Mouse (Mus musculus): Measurements from ENCODE around the gene A4galt. TPM values are rescaled to one million over a fixed set of nuclear protein-coding genes. Genes with fewer than 3 reads are reported as not detected.
"Not testable (repeated sequence)": the region's sequence is repeated elsewhere in the genome, so short reads cannot be mapped to it uniquely, and the experiment has no call there.

Gene A4galt
- polyA plus RNA-seq, 1 experiment from 2014 or later: not detected

DNA sequence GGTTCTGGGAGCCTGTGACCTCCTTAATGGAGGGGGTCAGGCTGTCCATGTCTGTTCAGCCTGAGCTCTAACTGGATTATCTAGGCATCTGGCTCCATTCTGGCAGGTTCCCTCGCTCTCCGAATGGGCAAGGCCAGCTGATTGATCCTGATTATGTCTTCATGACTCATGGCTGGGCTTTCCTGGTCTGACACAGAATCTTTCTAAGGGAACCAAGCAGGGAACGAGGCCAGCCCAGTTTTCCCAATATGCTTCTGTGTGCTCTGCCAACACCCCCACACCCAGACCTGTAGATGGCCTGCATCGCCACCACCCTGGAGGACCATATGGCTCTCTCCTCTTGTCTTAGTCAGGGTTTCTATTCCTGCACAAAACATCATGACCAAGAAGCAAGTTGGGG lies 25.9 kb upstream of the A4galt start:
- no peak for DNase-seq (ENCODE audit: low spot score)
- H3K4me2 ChIP-seq (ENCODE audit: low read depth, severe bottlenecking): no peak overlapping the region
- no peak for ATAC-seq (ENCODE audit: insufficient number of reproducible peaks, low FRiP score, low TSS enrichment, low read depth)
- H3K9ac ChIP-seq (ENCODE audit: low read length): no peak overlapping the region
- H3K27me3 ChIP-seq (ENCODE audit: control insufficient read depth, insufficient read depth, low read length): no peaks in the 10 kb centered on the region
- H3K27ac ChIP-seq (replicated peaks; ENCODE audit: low read depth, low read length): no peak overlapping the region
- H3K36me3 ChIP-seq (ENCODE audit: control insufficient read depth, insufficient read depth, low read length): no peaks in the 10 kb centered on the region
- no peak overlapping the region for H3K4me3 ChIP-seq (ENCODE audit: low read depth, low read length)
- no peaks in the 10 kb centered on the region for H3K9me3 ChIP-seq (ENCODE audit: control insufficient read depth, low read length)
- WGBS: 88% methylated on average over 4 of the region's 4 CpGs
- no peaks in the 10 kb centered on the region for H3K4me1 ChIP-seq (ENCODE audit: control insufficient read depth, insufficient read depth, low read length)

DNA sequence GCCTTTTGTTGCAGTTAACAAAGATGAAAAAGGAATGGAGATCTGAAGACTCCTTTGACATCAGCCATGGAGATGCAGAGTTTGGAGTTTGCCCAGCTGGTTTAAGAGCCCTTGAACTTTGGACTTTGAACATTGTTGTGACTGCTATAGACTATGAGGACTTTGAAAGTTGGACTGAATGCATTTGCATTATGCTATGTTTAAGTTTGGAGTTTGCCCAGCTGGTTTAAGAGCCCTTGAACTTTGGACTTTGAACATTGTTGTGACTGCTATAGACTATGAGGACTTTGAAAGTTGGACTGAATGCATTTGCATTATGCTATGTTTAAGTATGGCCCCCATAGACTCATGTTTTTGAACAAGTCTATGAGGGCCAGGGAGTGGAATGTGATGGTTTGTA lies 22.7 kb upstream of the A4galt start:
- H3K27ac ChIP-seq (replicated peaks; ENCODE audit: low read depth, low read length); DNase-seq (ENCODE audit: low spot score); H3K27me3 ChIP-seq (ENCODE audit: control insufficient read depth, insufficient read depth, low read length); H3K4me1 ChIP-seq (ENCODE audit: control insufficient read depth, insufficient read depth, low read length); ATAC-seq (ENCODE audit: insufficient number of reproducible peaks, low FRiP score, low TSS enrichment, low read depth); H3K9ac ChIP-seq (ENCODE audit: low read length); H3K36me3 ChIP-seq (ENCODE audit: control insufficient read depth, insufficient read depth, low read length); H3K9me3 ChIP-seq (ENCODE audit: control insufficient read depth, low read length); H3K4me3 ChIP-seq (ENCODE audit: low read depth, low read length); H3K4me2 ChIP-seq (ENCODE audit: low read depth, severe bottlenecking): not testable (repeated sequence)

DNA sequence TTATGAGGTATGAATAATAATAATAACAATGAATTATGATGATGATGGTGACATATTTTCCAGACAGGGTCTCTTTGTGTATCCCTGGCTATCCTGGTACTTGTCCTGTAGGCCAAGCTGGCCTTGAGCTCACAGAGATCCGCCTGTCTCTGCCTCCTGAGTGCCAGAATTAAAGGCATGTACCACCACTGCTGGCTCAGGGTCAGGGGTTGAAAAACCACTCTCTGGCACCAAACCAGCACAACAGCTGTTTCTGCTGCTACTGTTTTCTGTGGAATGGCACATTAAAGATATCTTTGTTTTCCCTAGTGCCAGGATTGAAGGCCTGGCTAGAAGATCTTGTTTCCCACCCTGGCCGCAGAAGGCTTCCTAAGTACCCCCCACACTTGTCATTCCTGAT lies 21.4 kb upstream of the A4galt start:
- no peaks in the 10 kb centered on the region for H3K36me3 ChIP-seq (ENCODE audit: control insufficient read depth, insufficient read depth, low read length)
- no peaks in the 10 kb centered on the region for H3K4me1 ChIP-seq (ENCODE audit: control insufficient read depth, insufficient read depth, low read length)
- H3K27me3 ChIP-seq (ENCODE audit: control insufficient read depth, insufficient read depth, low read length): no peaks in the 10 kb centered on the region
- no peak overlapping the region for H3K4me3 ChIP-seq (ENCODE audit: low read depth, low read length)
- no peak overlapping the region for H3K4me2 ChIP-seq (ENCODE audit: low read depth, severe bottlenecking)
- DNase-seq (ENCODE audit: low spot score): no peak
- H3K9ac ChIP-seq (ENCODE audit: low read length): no peak overlapping the region
- WGBS: 98% methylated on average over 2 of the region's 2 CpGs
- no peak for ATAC-seq (ENCODE audit: insufficient number of reproducible peaks, low FRiP score, low TSS enrichment, low read depth)
- no peak overlapping the region for H3K27ac ChIP-seq (replicated peaks; ENCODE audit: low read depth, low read length)
- H3K9me3 ChIP-seq (ENCODE audit: control insufficient read depth, low read length): no peaks in the 10 kb centered on the region

DNA sequence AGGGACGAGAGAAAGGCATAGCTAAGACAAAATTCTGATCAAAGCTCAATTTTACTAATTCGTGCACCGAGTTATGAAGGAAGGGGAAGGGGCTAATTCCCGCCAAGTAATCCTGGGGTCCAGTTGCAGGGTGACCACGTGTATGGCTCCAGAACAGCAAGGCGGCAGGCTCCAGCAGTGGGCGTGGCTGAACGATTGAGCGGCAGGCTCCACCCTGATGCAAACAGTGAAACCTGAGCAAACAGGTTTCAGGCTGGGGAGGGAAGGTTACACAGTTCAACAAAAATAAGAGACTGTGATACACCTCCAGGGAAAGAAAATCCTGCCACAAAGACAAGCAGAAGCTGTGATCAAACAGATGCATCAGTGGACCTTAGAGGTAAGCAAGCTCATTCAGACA lies 19.6 kb upstream of the A4galt start:
- not testable (repeated sequence) for H3K27me3 ChIP-seq (ENCODE audit: control insufficient read depth, insufficient read depth, low read length); H3K4me3 ChIP-seq (ENCODE audit: low read depth, low read length); H3K27ac ChIP-seq (replicated peaks; ENCODE audit: low read depth, low read length); H3K4me2 ChIP-seq (ENCODE audit: low read depth, severe bottlenecking); ATAC-seq (ENCODE audit: insufficient number of reproducible peaks, low FRiP score, low TSS enrichment, low read depth); H3K9ac ChIP-seq (ENCODE audit: low read length); H3K4me1 ChIP-seq (ENCODE audit: control insufficient read depth, insufficient read depth, low read length); H3K9me3 ChIP-seq (ENCODE audit: control insufficient read depth, low read length); DNase-seq (ENCODE audit: low spot score); H3K36me3 ChIP-seq (ENCODE audit: control insufficient read depth, insufficient read depth, low read length)
- 25% methylated on average over 9 of the region's 9 CpGs for WGBS

DNA sequence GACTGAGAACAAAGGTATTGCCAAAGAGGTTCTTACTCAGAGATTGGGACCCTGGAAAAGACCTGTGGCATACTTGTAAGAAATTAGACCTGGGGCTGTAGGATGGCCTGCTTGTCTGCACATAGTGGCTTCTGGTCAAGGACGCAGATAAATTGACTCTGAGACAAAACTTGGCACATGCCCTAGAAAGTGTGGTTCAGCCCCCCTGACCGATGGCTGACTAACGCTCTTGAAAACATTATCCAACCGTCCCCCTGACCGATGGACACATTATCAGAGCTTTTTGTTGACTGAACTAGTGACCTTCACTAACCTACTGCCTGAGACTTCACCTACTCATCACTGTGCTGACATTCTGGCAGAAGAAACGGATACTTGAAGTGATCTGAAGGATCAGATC lies 18.4 kb upstream of the A4galt start:
- 90% methylated on average over 6 of the region's 6 CpGs for WGBS
- not testable (repeated sequence) for DNase-seq (ENCODE audit: low spot score); H3K27me3 ChIP-seq (ENCODE audit: control insufficient read depth, insufficient read depth, low read length); H3K9me3 ChIP-seq (ENCODE audit: control insufficient read depth, low read length); H3K4me2 ChIP-seq (ENCODE audit: low read depth, severe bottlenecking); H3K36me3 ChIP-seq (ENCODE audit: control insufficient read depth, insufficient read depth, low read length); H3K4me3 ChIP-seq (ENCODE audit: low read depth, low read length); H3K27ac ChIP-seq (replicated peaks; ENCODE audit: low read depth, low read length); H3K4me1 ChIP-seq (ENCODE audit: control insufficient read depth, insufficient read depth, low read length); ATAC-seq (ENCODE audit: insufficient number of reproducible peaks, low FRiP score, low TSS enrichment, low read depth); H3K9ac ChIP-seq (ENCODE audit: low read length)

DNA sequence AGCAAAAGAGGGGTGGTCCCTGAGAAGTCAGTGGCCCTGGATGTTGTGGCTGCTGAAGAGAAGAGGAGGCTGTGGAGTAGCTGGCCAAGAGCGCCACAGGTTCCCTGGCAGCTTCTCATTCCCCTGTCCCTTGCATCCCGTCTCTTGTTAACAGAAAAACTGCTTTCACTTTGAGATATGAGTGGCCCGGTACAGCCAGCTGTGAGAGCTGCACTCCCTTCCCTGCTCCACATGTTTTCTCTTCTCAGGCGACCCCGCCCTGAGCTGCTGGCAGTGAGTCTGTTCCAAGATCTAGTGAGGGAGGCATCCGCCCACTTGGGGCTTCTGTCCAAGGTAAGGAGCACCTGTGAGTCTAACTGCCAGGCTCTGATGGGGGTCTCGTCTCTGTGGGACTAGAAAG lies 16.9 kb upstream of the A4galt start:
- not testable (repeated sequence) for H3K9me3 ChIP-seq (ENCODE audit: control insufficient read depth, low read length); H3K9ac ChIP-seq (ENCODE audit: low read length); H3K36me3 ChIP-seq (ENCODE audit: control insufficient read depth, insufficient read depth, low read length); H3K4me3 ChIP-seq (ENCODE audit: low read depth, low read length); H3K4me2 ChIP-seq (ENCODE audit: low read depth, severe bottlenecking); H3K27me3 ChIP-seq (ENCODE audit: control insufficient read depth, insufficient read depth, low read length); ATAC-seq (ENCODE audit: insufficient number of reproducible peaks, low FRiP score, low TSS enrichment, low read depth); H3K27ac ChIP-seq (replicated peaks; ENCODE audit: low read depth, low read length); DNase-seq (ENCODE audit: low spot score); H3K4me1 ChIP-seq (ENCODE audit: control insufficient read depth, insufficient read depth, low read length)
- WGBS: 68% methylated on average over 7 of the region's 7 CpGs

DNA sequence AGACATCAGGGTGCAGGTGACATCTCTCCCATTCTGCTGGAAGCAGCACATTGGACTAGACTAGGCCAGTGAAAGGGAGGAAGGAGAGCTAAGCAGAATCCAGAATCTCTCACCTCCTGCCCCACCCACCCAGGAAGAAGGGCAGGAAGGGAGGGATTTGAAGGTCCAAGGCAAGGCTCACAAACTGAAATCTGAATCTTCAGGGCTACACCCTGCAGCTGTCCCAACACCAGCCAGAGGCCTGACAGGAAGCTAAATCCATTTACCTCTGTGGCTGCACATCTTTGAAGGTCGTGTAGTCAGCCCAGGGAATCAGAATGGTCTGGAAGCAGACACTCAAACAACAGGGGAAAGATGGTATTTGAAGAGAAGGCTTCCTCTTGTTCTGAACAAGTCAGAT lies 13.7 kb upstream of the A4galt start:
- ATAC-seq (ENCODE audit: insufficient number of reproducible peaks, low FRiP score, low TSS enrichment, low read depth) (no peak), DNase-seq (ENCODE audit: low spot score) (no peak)
- no peak overlapping the region for H3K27ac ChIP-seq (replicated peaks; ENCODE audit: low read depth, low read length)
- H3K4me3 ChIP-seq (ENCODE audit: low read depth, low read length): no peak overlapping the region
- H3K9me3 ChIP-seq (ENCODE audit: control insufficient read depth, low read length): no peaks in the 10 kb centered on the region
- H3K4me1 ChIP-seq (ENCODE audit: control insufficient read depth, insufficient read depth, low read length): no peaks in the 10 kb centered on the region
- no peak overlapping the region for H3K9ac ChIP-seq (ENCODE audit: low read length)
- WGBS: 23% methylated on average over 1 of the region's 1 CpGs
- no peaks in the 10 kb centered on the region for H3K27me3 ChIP-seq (ENCODE audit: control insufficient read depth, insufficient read depth, low read length)
- no peak overlapping the region for H3K4me2 ChIP-seq (ENCODE audit: low read depth, severe bottlenecking)
- no peaks in the 10 kb centered on the region for H3K36me3 ChIP-seq (ENCODE audit: control insufficient read depth, insufficient read depth, low read length)

DNA sequence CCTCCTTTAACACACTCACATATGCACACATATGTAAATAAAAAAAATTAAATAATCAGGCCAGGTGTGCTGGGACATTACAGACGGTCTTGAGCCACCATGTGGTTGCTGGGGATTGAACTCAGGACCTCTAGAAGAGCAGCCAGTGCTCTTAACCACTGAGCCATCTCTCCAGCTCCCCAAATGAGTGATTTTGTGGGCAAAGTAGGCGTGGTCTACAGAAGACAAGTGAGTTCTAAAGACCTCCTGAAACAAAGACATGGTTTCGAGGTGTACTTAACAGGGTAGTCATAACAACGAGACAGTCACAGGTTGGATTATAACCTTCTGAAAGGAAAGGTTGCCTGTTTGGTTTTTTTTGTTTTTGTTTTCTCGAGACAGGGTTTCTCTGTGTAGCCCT lies 11.8 kb upstream of the A4galt start:
- H3K27me3 ChIP-seq (ENCODE audit: control insufficient read depth, insufficient read depth, low read length): no peaks in the 10 kb centered on the region
- H3K4me3 ChIP-seq (ENCODE audit: low read depth, low read length): no peak overlapping the region
- ATAC-seq (ENCODE audit: insufficient number of reproducible peaks, low FRiP score, low TSS enrichment, low read depth): no peak
- DNase-seq (ENCODE audit: low spot score): no peak
- no peak overlapping the region for H3K9ac ChIP-seq (ENCODE audit: low read length)
- WGBS: 83% methylated on average over 5 of the region's 5 CpGs
- no peaks in the 10 kb centered on the region for H3K9me3 ChIP-seq (ENCODE audit: control insufficient read depth, low read length)
- no peaks in the 10 kb centered on the region for H3K36me3 ChIP-seq (ENCODE audit: control insufficient read depth, insufficient read depth, low read length)
- no peak overlapping the region for H3K4me2 ChIP-seq (ENCODE audit: low read depth, severe bottlenecking)
- no peaks in the 10 kb centered on the region for H3K4me1 ChIP-seq (ENCODE audit: control insufficient read depth, insufficient read depth, low read length)
- no peak overlapping the region for H3K27ac ChIP-seq (replicated peaks; ENCODE audit: low read depth, low read length)

DNA sequence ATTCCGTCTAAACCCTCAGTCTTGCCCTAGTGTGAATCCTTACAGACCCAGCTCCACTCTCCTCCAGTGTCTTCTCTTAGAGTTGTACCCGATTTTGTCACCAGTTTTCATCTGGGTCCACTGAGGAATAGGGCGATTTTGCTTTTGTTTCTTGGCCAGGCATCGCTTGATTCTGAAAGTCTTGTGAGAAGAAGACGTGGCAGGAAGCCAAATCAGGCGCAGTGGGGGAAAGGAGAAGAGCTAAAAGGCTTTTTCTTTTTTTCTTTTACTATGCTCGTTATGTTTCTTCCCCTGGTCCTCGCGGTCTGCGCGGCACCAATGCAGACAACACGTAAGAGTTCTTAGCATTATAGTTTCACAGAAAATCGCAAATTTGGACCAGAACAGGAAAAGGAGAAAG lies 6.3 kb upstream of the A4galt start:
- DNase-seq (ENCODE audit: low spot score): no peak
- Histone ChIP-seq H3K4me1 (ENCODE audit: control insufficient read depth, insufficient read depth, low read length) (no peaks in the 10 kb centered on the region; the same call in 1 of the 2 replicates), H3K36me3 (ENCODE audit: control insufficient read depth, insufficient read depth, low read length) (no peaks in the 10 kb centered on the region), H3K9me3 (ENCODE audit: control insufficient read depth, low read length) (peaks cover 2% of the 10 kb centered on the region; the same call in 1 of the 2 replicates), H3K27me3 (ENCODE audit: control insufficient read depth, insufficient read depth, low read length) (no peaks in the 10 kb centered on the region), H3K27ac (replicated peaks; ENCODE audit: low read depth, low read length) (no peak overlapping the region), H3K4me3 (ENCODE audit: low read depth, low read length) (no peak overlapping the region), H3K9ac (ENCODE audit: low read length) (no peak overlapping the region), H3K4me2 (ENCODE audit: low read depth, severe bottlenecking) (no peak overlapping the region)
- ATAC-seq (ENCODE audit: insufficient number of reproducible peaks, low FRiP score, low TSS enrichment, low read depth): no peak
- WGBS: 84% methylated on average over 13 of the region's 13 CpGs
